Mouse (Mus musculus): Measurements from ENCODE around the gene Prokr1. TPM values are rescaled to one million over a fixed set of nuclear protein-coding genes. Genes with fewer than 3 reads are reported as not detected.
"Not testable (repeated sequence)": the region's sequence is repeated elsewhere in the genome, so short reads cannot be mapped to it uniquely, and the experiment has no call there.

Gene Prokr1
- total RNA-seq (2014; fragmentation: Nextera tagmentation) (0.15 and 1.6 TPM in 2 replicates), total RNA-seq (2017) (0.21 TPM in 1 of 2 replicates, not detected in the other)

GRCm38 (mm10) chr6:87590394-87591281 lies at the start of gene Prokr1:
Gene Prokr1 (minus strand): TSS chr6:87590743.
- peak; percentile 96 for ATAC-seq (replicated peaks; ENCODE audit: poor library complexity, severe bottlenecking)

DNA sequence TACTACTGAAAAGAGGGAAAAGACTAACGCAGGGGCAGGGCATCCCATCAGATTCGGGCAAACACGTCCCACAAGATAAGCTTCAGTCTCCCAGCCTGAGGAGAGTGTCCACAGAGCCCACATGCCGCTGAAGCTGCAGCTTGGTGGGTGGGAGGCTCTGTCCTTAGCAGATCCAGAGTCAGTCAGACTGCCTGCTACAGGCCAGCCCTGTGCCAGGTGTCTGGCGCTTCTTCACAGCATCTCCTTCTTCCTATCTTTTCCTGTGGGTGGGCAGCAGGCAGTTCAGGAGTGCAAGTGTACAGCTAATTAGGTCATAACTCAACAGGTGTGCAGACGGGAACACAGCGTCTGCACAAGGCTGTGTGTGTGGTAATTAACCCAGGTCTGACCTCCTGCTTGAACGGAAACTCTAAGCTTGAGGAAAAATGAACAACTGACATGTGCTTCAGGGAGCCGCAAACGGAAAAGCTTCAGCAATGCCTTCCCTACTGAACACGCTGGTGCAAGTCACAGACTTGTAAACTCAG lies 47.7 kb upstream of the Prokr1 start:
- no peak for ATAC-seq (replicated peaks; ENCODE audit: poor library complexity, severe bottlenecking)

DNA sequence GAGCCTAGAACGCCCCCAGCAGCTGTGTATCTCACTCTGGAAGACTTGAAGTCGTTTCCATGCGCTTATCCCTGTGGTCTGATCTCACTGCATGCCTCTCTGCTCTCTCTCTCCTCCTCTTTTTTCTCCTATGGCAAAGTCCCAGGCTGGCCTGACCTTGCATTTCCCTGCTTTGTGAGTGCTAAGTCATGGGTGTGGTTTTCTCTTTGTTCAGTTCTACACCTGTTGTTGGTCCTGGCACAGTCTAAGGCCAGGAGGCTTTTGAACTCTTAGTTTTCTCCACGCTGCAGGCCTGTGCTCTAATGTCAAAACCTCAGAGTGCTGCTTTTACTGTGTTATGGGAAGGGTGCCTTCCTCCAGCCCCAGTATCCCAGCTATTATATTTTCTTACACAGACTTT lies 41.6 kb upstream of the Prokr1 start:
- ATAC-seq (replicated peaks; ENCODE audit: poor library complexity, severe bottlenecking) = no peak

GRCm38 (mm10) chr6:87628936-87629335 lies 38.4 kb upstream of the Prokr1 start:
- not testable (repeated sequence) for ATAC-seq (replicated peaks; ENCODE audit: poor library complexity, severe bottlenecking)

DNA sequence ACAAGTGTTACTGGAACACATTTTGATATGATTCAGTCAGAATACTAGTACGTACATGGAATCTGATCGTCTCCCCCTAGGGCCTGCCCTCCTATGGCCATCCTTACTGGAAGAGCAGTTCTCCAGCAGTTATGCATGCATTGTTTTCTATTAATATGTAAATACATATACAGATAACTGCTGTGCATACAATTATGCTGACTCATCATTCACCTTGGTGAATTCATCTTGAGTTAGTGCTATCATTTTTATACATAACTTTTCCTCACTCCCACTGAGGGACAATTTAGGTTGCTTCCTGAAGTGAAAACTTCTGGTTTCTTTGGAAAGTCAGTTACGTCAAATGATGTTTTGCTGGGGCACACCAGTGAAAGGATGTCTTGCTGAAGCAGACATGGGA lies 32.6 kb upstream of the Prokr1 start:
- ATAC-seq (replicated peaks; ENCODE audit: poor library complexity, severe bottlenecking) = no peak

DNA sequence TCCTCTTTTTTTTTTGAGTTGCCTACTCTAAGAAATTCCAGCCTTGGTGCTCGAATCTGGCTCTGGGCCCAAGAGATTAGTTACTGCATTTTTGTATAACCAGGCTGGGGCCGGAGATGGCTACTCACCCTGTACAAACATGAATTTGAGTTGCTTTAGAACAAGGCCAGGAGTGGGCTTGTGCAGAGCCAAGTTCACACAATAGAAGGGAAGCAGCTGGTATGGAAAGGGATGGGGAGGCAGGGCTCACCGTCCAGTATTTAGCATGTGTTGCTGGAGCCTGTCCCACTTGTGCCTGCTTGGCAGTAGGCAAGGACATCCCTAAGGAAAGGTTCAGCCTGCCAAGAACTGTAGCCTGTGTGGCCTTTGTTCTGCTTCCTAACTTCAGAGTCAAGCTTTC lies 30.7 kb upstream of the Prokr1 start:
- no peak for ATAC-seq (replicated peaks; ENCODE audit: poor library complexity, severe bottlenecking)

DNA sequence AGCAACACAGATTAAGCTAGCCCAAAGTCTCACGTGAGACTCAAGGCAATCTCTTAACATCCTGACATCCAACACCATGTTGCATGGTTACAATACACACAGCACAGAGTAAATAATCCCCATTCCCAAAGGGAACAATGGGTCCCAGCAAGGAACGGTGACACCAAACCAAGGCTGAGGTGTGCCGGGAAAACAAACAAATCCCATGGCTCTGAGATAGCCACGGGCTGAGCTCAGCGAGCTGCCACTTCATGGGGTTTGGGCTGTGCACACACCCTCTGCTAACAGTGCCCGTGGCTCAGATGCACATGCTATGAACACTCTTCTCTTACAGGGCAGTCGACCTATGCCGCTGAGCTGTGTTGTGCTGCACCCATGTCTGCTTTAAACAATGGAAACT lies 27.5 kb upstream of the Prokr1 start:
- no peak for ATAC-seq (replicated peaks; ENCODE audit: poor library complexity, severe bottlenecking)

- ATAC-seq (replicated peaks; ENCODE audit: poor library complexity, severe bottlenecking) = no peak
Observed at GRCm38 (mm10) chr6:87615696-87616083, 25.1 kb upstream of the Prokr1 start.

- peak; percentile 83 for ATAC-seq (replicated peaks; ENCODE audit: poor library complexity, severe bottlenecking)
Observed at GRCm38 (mm10) chr6:87614794-87615695, 24.5 kb upstream of the Prokr1 start.

- ATAC-seq (replicated peaks; ENCODE audit: poor library complexity, severe bottlenecking) = no peak
Observed at GRCm38 (mm10) chr6:87599825-87600224, 9.3 kb upstream of the Prokr1 start.

DNA sequence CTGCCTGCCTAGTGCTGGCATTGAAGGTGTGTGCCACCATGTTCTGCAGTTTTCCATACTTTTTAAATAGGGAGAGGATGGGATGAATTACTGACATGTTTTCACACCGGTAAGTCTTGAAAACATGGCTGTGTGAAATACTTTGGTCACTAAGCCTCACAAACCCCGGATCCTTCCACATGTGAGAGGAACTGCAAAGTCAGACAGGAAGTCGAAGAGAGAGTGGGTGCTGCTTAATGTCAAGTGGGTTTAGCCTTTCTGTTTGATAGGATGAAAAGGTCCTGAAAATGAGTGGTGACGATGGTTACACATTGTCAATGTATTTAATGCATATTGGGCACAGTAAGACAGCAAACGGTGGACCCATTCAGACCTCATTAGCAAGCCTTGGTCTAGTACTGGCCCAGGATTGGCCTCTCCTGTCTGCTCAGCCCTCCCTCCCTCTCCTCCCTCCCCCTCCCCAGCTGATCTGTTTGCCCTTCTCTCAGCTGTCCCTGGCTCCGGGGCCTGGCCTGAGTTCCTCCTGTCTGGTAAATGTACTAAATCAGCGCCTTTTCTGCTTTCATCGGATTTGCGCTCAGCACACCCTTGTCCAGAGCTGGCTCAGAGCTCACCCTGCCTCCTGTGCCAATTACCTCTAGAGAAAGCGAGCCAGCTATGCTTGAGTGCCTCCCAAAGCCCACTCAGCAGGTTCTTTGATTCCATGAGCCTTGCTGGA lies 6.7 kb upstream of the Prokr1 start:
- no peak for ATAC-seq (replicated peaks; ENCODE audit: poor library complexity, severe bottlenecking)

- ATAC-seq (replicated peaks; ENCODE audit: poor library complexity, severe bottlenecking) = no peak
Observed at GRCm38 (mm10) chr6:87594188-87594587, 3.6 kb upstream of the Prokr1 start.

GRCm38 (mm10) chr6:87589718-87590393 lies 687 bp downstream of the Prokr1 start:
- ATAC-seq (replicated peaks; ENCODE audit: poor library complexity, severe bottlenecking) = no peak

DNA sequence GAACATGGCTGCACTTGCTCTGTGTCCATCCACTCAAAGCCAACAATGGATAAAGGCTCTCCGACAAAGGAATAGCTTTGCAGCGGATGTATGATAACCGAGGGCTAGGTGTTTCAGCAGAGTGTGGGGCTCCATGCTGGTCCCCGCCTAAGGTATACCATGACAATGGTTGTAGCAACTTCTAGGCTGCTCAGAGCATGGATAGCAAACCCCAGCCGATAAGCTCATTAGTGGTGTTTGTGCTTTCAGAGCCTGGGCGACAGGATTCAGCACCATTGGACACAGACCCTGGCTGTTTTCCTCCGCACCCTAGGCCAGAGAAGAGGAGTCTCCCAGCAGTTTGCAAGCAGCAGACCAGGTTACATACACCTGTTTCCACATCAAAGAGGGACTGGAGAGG lies 6.6 kb downstream of the Prokr1 start:
- ATAC-seq (replicated peaks; ENCODE audit: poor library complexity, severe bottlenecking) = no peak

GRCm38 (mm10) chr6:87583183-87583611 lies 7.3 kb downstream of the Prokr1 start:
- no peak for ATAC-seq (replicated peaks; ENCODE audit: poor library complexity, severe bottlenecking)

GRCm38 (mm10) chr6:87582456-87582855 lies 8.1 kb downstream of the Prokr1 start:
- ATAC-seq (replicated peaks; ENCODE audit: poor library complexity, severe bottlenecking) = peak; percentile 81

DNA sequence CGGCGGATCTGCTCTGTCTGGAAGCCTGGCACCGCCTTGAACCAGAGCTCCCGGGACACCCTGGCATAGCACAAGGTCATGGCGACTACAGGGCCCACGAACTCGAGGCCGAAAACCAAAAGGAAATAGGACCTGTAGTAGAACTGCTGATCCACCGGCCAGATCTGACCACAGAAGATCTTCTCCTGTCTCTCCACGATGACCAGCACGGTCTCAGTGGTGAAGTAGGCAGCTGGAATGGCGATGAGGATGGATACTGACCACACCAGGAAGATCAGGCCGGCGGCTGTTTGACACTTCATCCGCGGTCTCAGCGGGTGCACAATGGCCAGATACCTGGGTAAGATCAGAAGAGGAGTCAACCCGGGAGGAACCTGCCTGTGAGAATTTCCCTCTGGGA lies 9.0 kb downstream of the Prokr1 start:
- no peak for ATAC-seq (replicated peaks; ENCODE audit: poor library complexity, severe bottlenecking)

DNA sequence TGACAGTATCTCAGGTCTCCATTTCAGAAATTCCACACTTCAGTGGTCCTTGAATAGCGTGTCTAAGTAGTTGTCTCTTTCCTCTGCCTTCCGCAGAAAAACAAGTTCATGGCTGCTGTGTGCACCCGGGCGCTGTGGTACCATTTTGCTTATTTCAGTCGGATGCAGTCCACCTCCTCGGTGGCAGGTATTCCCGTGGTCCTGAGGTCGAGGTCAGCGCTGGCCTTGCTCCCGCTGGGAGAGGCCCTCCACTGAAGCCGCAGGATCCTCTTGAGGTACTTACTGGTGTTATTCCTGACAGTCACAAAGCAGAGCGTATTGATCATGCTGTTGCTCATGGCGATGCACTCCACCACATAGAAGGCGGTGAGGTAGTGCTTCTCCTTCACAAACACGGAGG lies 9.5 kb downstream of the Prokr1 start:
- no peak for ATAC-seq (replicated peaks; ENCODE audit: poor library complexity, severe bottlenecking)

GRCm38 (mm10) chr6:87578247-87578646 lies 12.3 kb downstream of the Prokr1 start:
- no peak for ATAC-seq (replicated peaks; ENCODE audit: poor library complexity, severe bottlenecking)

Data from granulocyte monocyte progenitor cell, adult 5-6 weeks (primary cell).